Mouse (Mus musculus) CD8-positive naive resting alpha-beta T cell, adult 57 days (primary cell): ENCODE measurements around the gene Duoxa1. TPM values are rescaled to one million over a fixed set of nuclear protein-coding genes. Genes with fewer than 3 reads are reported as not detected.

ENCODE experiments used
- total RNA-seq: library from RNA; stranded (reverse); gene quantifications from one replicate; pipeline ENCODE4 v1.2.4, GENCODE M21; 2023

Duoxa1 gene
- not detected for total RNA-seq

GRCm38 (mm10) chr2:122313536-122313935, at the start of gene Duoxa1:
Gene Duoxa1 (minus strand): TSS chr2:122313730.

GRCm38 (mm10) chr2:122315372-122315771, 1.8 kb upstream of the Duoxa1 start, which contains the start of gene Duox1:
Gene Duox1 (plus strand): TSS chr2:122315672.

GRCm38 (mm10) chr2:122298596-122299490, 14.7 kb downstream of the Duoxa1 start, which contains the start of gene Duoxa2:
Gene Duoxa2 (plus strand): TSS chr2:122298900.

GRCm38 (mm10) chr2:122298096-122298499, 15.4 kb downstream of the Duoxa1 start, which contains the start of gene Duox2:
Gene Duox2 (minus strand): TSS chr2:122298449.

Other genes with a start within 250 kb of the Duoxa1 start
- gene Spg11, start 195.3 kb downstream of the Duoxa1 start, total RNA-seq = 27.0 TPM
- gene B2m, start 166.0 kb downstream of the Duoxa1 start, total RNA-seq = 2,769 TPM
- 1.3 TPM for gene Trim69, start 153.0 kb downstream of the Duoxa1 start, total RNA-seq
- not detected for gene Patl2, start 127.5 kb downstream of the Duoxa1 start, total RNA-seq
- not detected for gene Terb2, start 127.5 kb downstream of the Duoxa1 start, total RNA-seq
- gene Sord, start 79.0 kb downstream of the Duoxa1 start, total RNA-seq = 1.6 TPM
- gene Duox2, start 15.3 kb downstream of the Duoxa1 start, total RNA-seq = not detected
- not detected for gene Duoxa2, start 14.8 kb downstream of the Duoxa1 start, total RNA-seq
- gene Duox1, start 1.9 kb upstream of the Duoxa1 start, total RNA-seq = not detected
- 8.0 TPM for gene Shf, start 55.4 kb upstream of the Duoxa1 start, total RNA-seq
- gene Slc28a2, start 112.7 kb upstream of the Duoxa1 start, total RNA-seq = 144 TPM
- 66.0 TPM for gene Gm14085, start 171.2 kb upstream of the Duoxa1 start, total RNA-seq